Mouse (Mus musculus): ENCODE measurements at regions not wholly inside any gene's neighbourhood (a gene's known extent, or its start where the extent isn't known, plus 50 kb on each side); places are given as distances from the start of the nearest gene placed in this dataset.

DNA sequence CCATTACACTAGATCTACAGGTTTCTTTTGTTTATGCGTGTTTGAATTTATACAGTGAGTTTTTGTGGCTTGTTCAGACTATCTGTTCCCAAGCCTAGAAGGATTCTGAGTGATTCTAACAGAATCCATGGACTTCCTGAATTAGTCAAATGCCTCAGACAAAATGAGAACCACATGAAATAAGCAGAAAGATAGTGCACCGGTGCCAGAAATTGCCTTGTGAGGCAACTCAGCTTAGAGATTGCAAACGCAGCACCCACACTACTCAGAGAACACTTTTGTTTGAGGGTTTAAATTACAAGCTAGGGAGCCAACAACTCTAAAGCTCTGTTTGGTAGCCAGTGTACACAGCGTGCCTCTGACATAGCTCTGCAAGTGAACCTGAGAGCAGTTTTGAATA lies 543.9 kb downstream of the Plcl1 start:
- 92% methylated on average over 4 of the region's 4 CpGs for WGBS
- H3K4me1 ChIP-seq = no peaks in the 10 kb centered on the region
- ATAC-seq (ENCODE audit: low FRiP score, low read depth) = no peak
- H3K27ac ChIP-seq (replicated peaks) = no peak overlapping the region
- no peaks in the 10 kb centered on the region for H3K27me3 ChIP-seq
- H3K36me3 ChIP-seq = no peaks in the 10 kb centered on the region
- H3K9ac ChIP-seq (replicated peaks) = no peak overlapping the region
- no peak overlapping the region for H3K4me3 ChIP-seq
- no peaks in the 10 kb centered on the region for H3K9me3 ChIP-seq
- no peak overlapping the region for H3K4me2 ChIP-seq (replicated peaks)

GRCm38 (mm10) chr1:55957804-55958445 lies 552.2 kb downstream of the Plcl1 start:
- no peak for ATAC-seq (ENCODE audit: low FRiP score, low read depth)
- H3K4me3 ChIP-seq = no peak overlapping the region
- no peak overlapping the region for H3K9ac ChIP-seq (replicated peaks)
- no peaks in the 10 kb centered on the region for H3K9me3 ChIP-seq
- H3K4me1 ChIP-seq = no peaks in the 10 kb centered on the region
- H3K27me3 ChIP-seq = 0 out of 2 replicates have a peak, but pooled peaks cover 6% of the 10 kb centered on the region
- no peak overlapping the region for H3K27ac ChIP-seq (replicated peaks)
- no peaks in the 10 kb centered on the region for H3K36me3 ChIP-seq
- WGBS = 83% methylated on average over 11 of the region's 11 CpGs
- no peak overlapping the region for H3K4me2 ChIP-seq (replicated peaks)

DNA sequence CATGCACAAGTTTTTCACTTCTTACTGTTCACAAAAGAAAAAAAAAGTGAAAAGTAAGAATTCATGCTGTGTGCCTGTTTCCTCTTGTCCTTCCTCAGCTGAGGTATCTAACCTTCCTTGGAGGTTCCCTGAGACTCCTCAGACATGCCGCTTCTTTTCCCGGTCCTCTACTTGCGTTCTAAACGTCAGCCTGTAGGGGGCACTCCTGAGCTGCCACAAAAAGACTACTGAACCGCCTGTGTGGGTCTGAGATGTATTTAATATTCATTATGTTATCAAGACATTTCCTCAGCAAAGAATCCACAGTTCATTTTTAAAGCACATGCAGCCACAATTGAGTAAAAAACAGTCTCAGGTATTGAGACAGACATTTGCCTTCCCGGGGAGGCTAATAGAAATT lies 554.6 kb downstream of the Plcl1 start:
- 0 out of 2 replicates have a peak, but pooled peaks have one; percentile 78 for ATAC-seq (ENCODE audit: low FRiP score, low read depth)
- H3K9ac ChIP-seq (replicated peaks) = no peak overlapping the region
- no peaks in the 10 kb centered on the region for H3K36me3 ChIP-seq
- no peaks in the 10 kb centered on the region for H3K9me3 ChIP-seq
- 20% methylated on average over 6 of the region's 6 CpGs for WGBS
- H3K4me1 ChIP-seq = no peaks in the 10 kb centered on the region
- H3K27ac ChIP-seq (replicated peaks) = no peak overlapping the region
- H3K4me2 ChIP-seq (replicated peaks) = no peak overlapping the region
- no peak overlapping the region for H3K4me3 ChIP-seq
- 0 out of 2 replicates have a peak, but pooled peaks cover 6% of the 10 kb centered on the region for H3K27me3 ChIP-seq

- H3K9me3 ChIP-seq = no peaks in the 10 kb centered on the region
- no peak overlapping the region for H3K4me2 ChIP-seq (replicated peaks)
- H3K4me1 ChIP-seq = no peaks in the 10 kb centered on the region
- H3K4me3 ChIP-seq = no peak overlapping the region
- H3K27me3 ChIP-seq = no peaks in the 10 kb centered on the region
- no peak for ATAC-seq (ENCODE audit: low FRiP score, low read depth)
- H3K36me3 ChIP-seq = no peaks in the 10 kb centered on the region
- H3K27ac ChIP-seq (replicated peaks) = no peak overlapping the region
- H3K9ac ChIP-seq (replicated peaks) = no peak overlapping the region
- WGBS = 88% methylated on average over 5 of the region's 5 CpGs
Measured at GRCm38 (mm10) chr1:55963867-55964266, 558.1 kb downstream of the Plcl1 start.

GRCm38 (mm10) chr1:55966273-55966672 lies 560.6 kb downstream of the Plcl1 start:
- no peak overlapping the region for H3K9ac ChIP-seq (replicated peaks)
- no peak overlapping the region for H3K4me2 ChIP-seq (replicated peaks)
- no peak for ATAC-seq (ENCODE audit: low FRiP score, low read depth)
- H3K4me1 ChIP-seq = no peaks in the 10 kb centered on the region
- WGBS = 88% methylated on average over 2 of the region's 2 CpGs
- no peaks in the 10 kb centered on the region for H3K9me3 ChIP-seq
- H3K27me3 ChIP-seq = no peaks in the 10 kb centered on the region
- no peaks in the 10 kb centered on the region for H3K36me3 ChIP-seq
- H3K4me3 ChIP-seq = no peak overlapping the region
- no peak overlapping the region for H3K27ac ChIP-seq (replicated peaks)

GRCm38 (mm10) chr1:55967869-55968268 lies 562.1 kb downstream of the Plcl1 start:
- H3K27me3 ChIP-seq = no peaks in the 10 kb centered on the region
- H3K9ac ChIP-seq (replicated peaks) = no peak overlapping the region
- 91% methylated on average over 7 of the region's 7 CpGs for WGBS
- H3K27ac ChIP-seq (replicated peaks) = no peak overlapping the region
- no peak overlapping the region for H3K4me3 ChIP-seq
- H3K4me2 ChIP-seq (replicated peaks) = no peak overlapping the region
- H3K36me3 ChIP-seq = no peaks in the 10 kb centered on the region
- ATAC-seq (ENCODE audit: low FRiP score, low read depth) = no peak
- no peaks in the 10 kb centered on the region for H3K4me1 ChIP-seq
- no peaks in the 10 kb centered on the region for H3K9me3 ChIP-seq

- no peak for ATAC-seq (ENCODE audit: low FRiP score, low read depth)
Measured at GRCm38 (mm10) chr1:55977796-55978195, 572.1 kb downstream of the Plcl1 start.

GRCm38 (mm10) chr1:55983522-55984066 lies 577.9 kb downstream of the Plcl1 start:
- WGBS = 77% methylated on average over 5 of the region's 5 CpGs
- no peak overlapping the region for H3K4me2 ChIP-seq (replicated peaks)
- ATAC-seq (ENCODE audit: low FRiP score, low read depth) = no peak
- no peaks in the 10 kb centered on the region for H3K4me1 ChIP-seq
- no peaks in the 10 kb centered on the region for H3K27me3 ChIP-seq
- H3K36me3 ChIP-seq = no peaks in the 10 kb centered on the region
- H3K9ac ChIP-seq (replicated peaks) = no peak overlapping the region
- no peaks in the 10 kb centered on the region for H3K9me3 ChIP-seq
- no peak overlapping the region for H3K4me3 ChIP-seq
- H3K27ac ChIP-seq (replicated peaks) = no peak overlapping the region

More at GRCm38 (mm10) chr1:55977796-55978195, 572.1 kb downstream of the Plcl1 start:
- H3K27ac ChIP-seq (replicated peaks) = no peak overlapping the region
- no peak overlapping the region for H3K9ac ChIP-seq (replicated peaks)
- no peaks in the 10 kb centered on the region for H3K4me1 ChIP-seq
- H3K36me3 ChIP-seq = no peaks in the 10 kb centered on the region
- WGBS = 92% methylated on average over 3 of the region's 3 CpGs
- no peak overlapping the region for H3K4me3 ChIP-seq
- no peaks in the 10 kb centered on the region for H3K27me3 ChIP-seq
- H3K4me2 ChIP-seq (replicated peaks) = no peak overlapping the region
- no peaks in the 10 kb centered on the region for H3K9me3 ChIP-seq

DNA sequence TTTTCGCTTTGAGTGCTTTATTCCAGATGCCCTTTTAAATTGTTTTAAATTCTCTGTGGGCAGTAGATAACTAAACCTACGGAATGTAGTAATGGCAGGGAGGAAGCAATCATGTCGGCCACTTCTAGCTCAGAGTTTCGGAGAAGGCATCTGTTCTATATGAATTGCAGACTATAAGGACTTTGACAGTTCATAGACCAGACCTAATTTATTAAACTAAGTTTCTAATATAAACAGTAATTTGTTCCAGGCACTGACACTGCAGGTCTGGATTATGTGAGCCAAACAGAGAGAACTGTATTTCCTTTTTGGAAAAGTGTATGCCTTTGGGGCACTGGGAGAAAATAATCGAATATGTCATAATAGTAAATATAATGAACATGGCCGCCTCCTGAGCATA lies 591.4 kb downstream of the Plcl1 start:
- H3K4me1 ChIP-seq = no peaks in the 10 kb centered on the region
- H3K27me3 ChIP-seq = no peaks in the 10 kb centered on the region
- ATAC-seq (ENCODE audit: low FRiP score, low read depth) = no peak
- H3K9me3 ChIP-seq = no peaks in the 10 kb centered on the region
- H3K9ac ChIP-seq (replicated peaks) = no peak overlapping the region
- no peak overlapping the region for H3K4me2 ChIP-seq (replicated peaks)
- no peaks in the 10 kb centered on the region for H3K36me3 ChIP-seq
- H3K27ac ChIP-seq (replicated peaks) = no peak overlapping the region
- 90% methylated on average over 6 of the region's 6 CpGs for WGBS
- H3K4me3 ChIP-seq = no peak overlapping the region

Data from midbrain, embryonic 12.5 days (tissue).